Mouse (Mus musculus) layer of hippocampus, adult 11-12 months (tissue): ENCODE data around the gene Gm5431.

ENCODE experiments used
- DNase-seq: peaks from one replicate; pipeline ENCODE4 v3.0.0; 2022; ENCODE audit warnings: low spot score

The Gm5431 gene

DNA sequence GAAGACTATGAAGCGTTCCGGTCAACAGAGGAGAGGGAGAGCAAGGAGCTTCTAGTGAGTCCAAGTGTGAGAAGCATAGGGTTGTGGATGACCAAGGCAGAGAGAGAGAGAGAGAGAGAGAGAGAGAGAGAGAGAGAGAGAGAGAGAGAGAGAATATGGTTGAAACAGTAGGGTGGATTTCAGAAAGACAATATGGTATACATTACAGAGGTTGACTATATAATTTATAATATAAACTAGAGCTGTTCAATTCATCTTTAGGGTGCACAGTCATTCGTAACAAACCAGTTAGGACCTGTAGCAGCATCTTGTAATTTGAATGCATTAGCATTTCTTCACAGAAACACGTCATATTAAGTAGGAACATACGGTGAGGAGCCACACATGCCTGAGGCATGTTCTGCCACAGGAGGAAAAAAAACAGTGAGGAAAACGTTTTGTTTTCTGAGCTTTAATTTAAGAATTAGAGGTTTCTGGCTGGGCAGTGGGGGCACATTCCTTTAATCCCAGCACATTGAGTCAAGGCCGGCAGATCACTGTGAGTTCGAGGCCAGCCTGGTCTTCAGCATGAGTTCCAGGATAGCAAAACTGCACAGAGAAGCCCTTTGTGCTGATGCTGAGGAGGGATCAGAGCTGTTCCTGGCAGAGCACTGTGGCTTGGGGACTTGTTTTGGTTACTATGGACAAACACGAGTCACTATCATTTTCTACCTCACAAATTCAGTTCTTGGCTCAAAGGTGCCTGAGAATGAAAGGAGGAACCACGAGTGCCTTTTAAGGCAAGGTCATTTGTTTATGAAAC lies 62.9 kb downstream of the Gm5431 start:
- DNase-seq = no peak

DNA sequence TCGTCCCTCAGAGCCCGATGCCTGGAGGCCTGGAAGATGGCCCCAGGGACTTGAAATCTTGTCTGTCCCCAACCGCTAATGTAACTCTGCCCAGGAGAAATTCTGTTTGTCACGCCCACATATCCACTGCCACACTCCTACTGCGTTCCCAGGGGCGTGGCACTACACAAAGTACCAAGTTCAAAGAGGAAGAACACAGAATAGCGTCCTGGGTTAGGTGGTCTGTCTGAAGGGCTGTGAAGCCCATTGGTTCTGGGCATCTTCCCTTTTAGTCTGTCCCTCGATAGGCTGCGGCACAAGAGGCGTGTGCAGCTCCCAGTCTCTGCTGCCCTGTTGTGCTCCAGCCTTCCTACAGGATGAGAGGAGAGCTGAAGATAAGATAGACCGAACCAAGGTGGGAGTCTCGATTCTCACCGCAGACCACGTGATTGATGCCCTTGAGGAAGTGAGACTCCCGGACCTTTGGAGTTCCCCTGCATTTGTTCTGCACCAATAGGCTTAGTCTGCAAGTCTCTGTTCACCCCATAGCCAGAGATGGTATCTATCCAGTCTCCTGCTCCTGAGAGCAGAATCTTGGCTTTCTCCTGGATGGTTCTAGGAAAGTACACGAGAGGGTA lies 63.7 kb downstream of the Gm5431 start:
- DNase-seq = peak; percentile 30
